Mouse (Mus musculus) erythroblast, embryonic 14.5 days (primary cell): Measurements from ENCODE around the gene Gm35315.

Source experiments
- GATA1 ChIP-seq: IDR thresholded peaks from 2 replicates; pipeline ENCODE4 v1.6.1; 2012; ENCODE audit warnings: low read length, inconsistent platforms, mixed read lengths
- TAL1 ChIP-seq: IDR thresholded peaks from 3 replicates; pipeline ENCODE4 v1.6.1; 2012; ENCODE audit warnings: low read length, inconsistent platforms, mixed read lengths

DNA sequence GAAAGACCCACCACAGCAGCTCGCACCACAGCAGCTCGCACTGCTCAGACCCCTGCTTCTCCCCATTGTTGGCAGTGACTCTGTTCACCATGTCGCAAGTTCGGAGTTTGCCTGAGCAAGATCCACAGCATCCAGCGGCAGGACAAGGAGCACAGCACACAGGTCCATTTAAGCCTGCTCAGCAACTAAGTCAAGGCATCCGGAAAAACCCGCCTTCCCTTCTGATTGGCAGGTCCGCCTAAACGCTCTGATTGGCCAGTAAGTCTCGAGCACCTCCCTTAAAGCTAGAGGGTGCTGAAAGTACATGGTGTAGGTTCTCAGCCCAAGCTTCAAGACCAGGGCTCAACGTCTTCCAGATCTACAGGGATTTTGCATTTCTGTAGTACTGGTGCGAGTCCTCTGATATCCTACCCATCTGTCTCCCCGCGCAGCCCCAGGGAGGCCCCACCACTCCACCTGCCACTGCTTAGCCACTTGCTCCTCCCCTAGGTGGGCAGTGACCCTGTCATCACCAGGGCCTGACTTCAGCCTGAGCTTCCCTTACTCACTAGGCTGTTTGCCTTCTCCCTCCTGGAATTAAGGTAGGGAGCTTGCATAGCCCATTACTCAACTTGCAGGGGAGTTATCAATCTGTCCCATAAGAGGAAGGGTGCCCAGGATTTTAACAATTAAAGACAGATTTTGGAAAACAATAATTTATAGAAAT, 7.9 kb downstream of the Gm35315 start:
- TF ChIP-seq GATA1 (no peak), TAL1 (no peak)
